Mouse (Mus musculus) lung, embryonic 16.5 days (tissue): ENCODE measurements around the gene 1700129C05Rik. TPM values are rescaled to one million over a fixed set of nuclear protein-coding genes. Genes with fewer than 3 reads are reported as not detected.

ENCODE experiments used
- ATAC-seq: fragments of 200-750 bp; cut with Nextera tagmentation; 2 replicates; pipeline ENCODE4 v1.8.0; 2017; ENCODE audit warnings: low read depth, mild to moderate bottlenecking, moderate library complexity
- H3K27ac ChIP-seq: fragments of 300-500 bp; sonication (generic); 2 replicates; pipeline ENCODE4 v1.5.1; 2014; ENCODE audit warnings: mild to moderate bottlenecking, control low read depth, low read length
- H3K27me3 ChIP-seq: fragments of 300-500 bp; sonication (generic); 2 replicates; pipeline ENCODE4 v1.6.1; 2014; ENCODE audit warnings: low read depth, low read length, mixed read lengths; ENCODE audit not compliant: control insufficient read depth, insufficient read depth
- H3K36me3 ChIP-seq: fragments of 300-500 bp; sonication (generic); 2 replicates; pipeline ENCODE4 v1.6.1; 2014; ENCODE audit warnings: low read length; ENCODE audit not compliant: control insufficient read depth, insufficient read depth
- H3K4me1 ChIP-seq: fragments of 300-500 bp; sonication (generic); replicated peaks from 2 replicates; pipeline ENCODE4 v1.6.1; 2014; ENCODE audit warnings: low read length, mixed read lengths; ENCODE audit not compliant: control insufficient read depth, insufficient read depth
- H3K4me2 ChIP-seq: fragments of 300-500 bp; sonication (generic); 2 replicates; pipeline ENCODE4 v1.6.1; 2014; ENCODE audit warnings: low read depth, low read length, control low read depth
- H3K4me3 ChIP-seq: fragments of 300-500 bp; sonication (generic); 2 replicates; pipeline ENCODE4 v1.5.1; 2014; ENCODE audit warnings: mild to moderate bottlenecking, low read length, control low read depth
- H3K9ac ChIP-seq: fragments of 300-500 bp; sonication (generic); 2 replicates; pipeline ENCODE4 v1.6.1; 2014; ENCODE audit warnings: low read length, control low read depth
- H3K9me3 ChIP-seq: fragments of 300-500 bp; sonication (generic); 2 replicates; pipeline ENCODE4 v1.6.1; 2016; ENCODE audit warnings: low read length; ENCODE audit not compliant: control insufficient read depth
- WGBS: fragments of 180-500 bp; shearing (Covaris S2); extraction: QIAGEN DNeasy Blood & Tissue Kit; methylation state at CpG from one replicate; pipeline ENCODE4 v1.1.7; 2014; 5-methylcytosine and 5-hydroxymethylcytosine counted together
- polyA plus RNA-seq: library from polyadenylated mRNA; unstranded; fragments of >200 nt; fragmentation: Nextera tagmentation; extraction: Ambion mirVana; gene quantifications from 2 replicates; pipeline ENCODE4 v1.2.1, GENCODE M21; 2015

The 1700129C05Rik gene
- polyA plus RNA-seq, 1 experiment from 2014 or later, result not detected

DNA sequence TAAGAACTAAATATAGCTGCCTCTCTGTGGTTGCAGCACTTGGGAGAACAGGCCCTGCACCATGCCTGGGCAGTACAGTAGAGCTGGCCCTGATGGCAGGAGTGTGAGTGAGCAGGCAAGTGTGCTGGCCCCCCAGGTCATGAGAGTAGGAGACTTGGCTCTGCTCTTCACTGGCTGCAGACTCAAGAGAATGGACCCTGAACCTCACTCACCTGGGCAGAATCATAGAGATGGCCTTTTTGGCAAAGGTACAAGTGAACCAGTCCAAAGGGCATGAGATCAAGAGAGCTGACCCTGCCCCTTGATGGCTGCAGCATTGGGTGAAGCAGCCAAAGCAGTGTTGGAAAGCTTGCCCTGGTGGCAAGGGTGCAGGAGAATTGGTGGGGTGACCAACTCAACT lies 49.1 kb downstream of the 1700129C05Rik start:
- Histone ChIP-seq H3K36me3 (no peaks in the 10 kb centered on the region), H3K9me3 (no peaks in the 10 kb centered on the region), H3K4me1 (no peaks in the 10 kb centered on the region), H3K9ac (no peak overlapping the region), H3K27me3 (no peaks in the 10 kb centered on the region), H3K4me3 (no peak overlapping the region), H3K4me2 (no peak overlapping the region), H3K27ac (no peak overlapping the region)
- ATAC-seq, result no peak

DNA sequence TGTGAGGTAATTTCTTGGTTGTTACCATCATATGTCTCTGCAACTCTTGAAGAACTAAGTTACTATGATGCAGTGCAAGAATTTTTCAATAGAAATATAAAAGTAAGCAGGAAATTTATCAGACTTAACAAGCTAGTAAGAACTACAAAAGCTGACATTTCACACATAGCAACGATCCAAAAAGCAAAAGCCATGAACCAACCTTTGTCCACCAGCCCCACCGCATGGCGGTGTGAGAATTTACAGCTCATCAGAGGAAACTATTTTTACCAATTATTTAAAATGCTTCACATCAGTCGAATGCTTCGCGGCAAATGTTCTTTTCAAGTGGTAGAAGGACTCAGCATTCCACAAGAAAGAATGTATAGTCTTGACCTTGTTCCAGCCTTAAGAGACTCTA lies 58.3 kb downstream of the 1700129C05Rik start:
- Histone ChIP-seq H3K4me3 (no peak overlapping the region), H3K27me3 (no peaks in the 10 kb centered on the region), H3K4me1 (no peaks in the 10 kb centered on the region), H3K27ac (no peak overlapping the region), H3K36me3 (no peaks in the 10 kb centered on the region), H3K9me3 (no peaks in the 10 kb centered on the region), H3K4me2 (no peak overlapping the region), H3K9ac (no peak overlapping the region)
- 11% methylated on average over 6 of the region's 6 CpGs for WGBS
- no peak for ATAC-seq

Other genes starting within 250 kb of the 1700129C05Rik start
- gene Gm5142, start 35.9 kb upstream of the 1700129C05Rik start, polyA plus RNA-seq, result not detected in 2 replicates
- 40.3 and 43.5 TPM in 2 replicates for gene Rcbtb1, start 58.3 kb upstream of the 1700129C05Rik start, polyA plus RNA-seq
- gene Gm6904, start 117.3 kb upstream of the 1700129C05Rik start, polyA plus RNA-seq, result not detected in 2 replicates
- gene Phf11a, start 154.6 kb upstream of the 1700129C05Rik start, polyA plus RNA-seq, result not detected in 2 replicates
- 0.40 and 1.2 TPM in 2 replicates for gene Phf11b, start 198.5 kb upstream of the 1700129C05Rik start, polyA plus RNA-seq
- gene Phf11d, start 222.6 kb upstream of the 1700129C05Rik start, polyA plus RNA-seq, result 2.0 and 2.9 TPM in 2 replicates